Mouse (Mus musculus) testis, postnatal 14 days (tissue): ENCODE measurements around the gene Smurf2.

Experiments used
- DNase-seq: peaks from one replicate; pipeline ENCODE4 v3.0.0; 2021; ENCODE audit warnings: low spot score

The Smurf2 gene

GRCm38 (mm10) chr11:106907253-106907652 lies 13.3 kb downstream of the Smurf2 start:
- no peak for DNase-seq

DNA sequence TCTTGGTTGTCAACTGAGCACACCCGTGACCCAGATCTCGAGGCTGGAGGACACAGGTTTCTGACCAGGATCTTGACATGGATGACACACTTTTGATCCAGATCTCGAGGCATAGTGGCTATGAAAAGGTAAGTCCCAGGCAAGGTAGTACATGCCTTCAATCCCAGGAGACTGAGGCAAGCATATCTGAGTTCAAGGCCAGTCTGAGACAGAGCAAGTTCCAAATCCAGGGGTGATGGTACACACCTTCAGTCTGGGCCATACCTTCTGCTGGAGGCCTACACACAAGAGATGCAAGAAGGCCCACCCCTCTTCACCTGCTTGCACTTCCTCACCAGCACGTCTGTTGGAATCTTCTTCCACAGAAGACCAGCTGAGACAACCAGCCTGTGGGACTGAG lies 14.8 kb downstream of the Smurf2 start:
- no peak for DNase-seq

- no peak for DNase-seq
These were observed 20.7 kb downstream of the Smurf2 start for GRCm38 (mm10) chr11:106899804-106900203.

DNA sequence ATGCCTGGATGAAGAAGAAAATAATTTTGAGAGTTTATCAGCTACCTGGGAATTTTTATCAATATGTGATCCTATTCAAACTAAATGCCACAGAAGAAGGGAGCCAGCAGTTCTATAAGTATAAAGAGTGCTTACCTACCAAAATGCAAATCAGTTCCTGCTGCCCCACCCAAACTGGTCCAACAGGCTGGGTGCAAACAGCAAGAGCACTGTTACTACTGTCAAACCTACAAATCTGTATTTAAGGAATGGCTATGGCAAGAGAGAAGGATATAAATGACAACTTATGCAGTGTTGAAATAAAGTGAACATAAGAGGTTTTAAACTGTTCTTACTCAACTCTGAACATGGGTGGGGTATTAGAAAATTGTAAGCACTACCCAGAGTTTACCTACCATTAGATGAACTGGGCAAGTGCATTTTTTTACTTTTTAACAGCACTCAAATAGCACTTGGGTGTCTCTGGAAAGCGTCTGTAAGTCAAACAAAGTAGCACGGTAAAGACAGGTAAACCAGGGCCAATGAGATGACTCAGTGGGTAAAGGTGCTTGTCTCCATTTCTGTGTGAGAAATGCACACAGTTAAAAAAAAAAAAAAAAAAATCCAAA lies 23.9 kb downstream of the Smurf2 start:
- no peak for DNase-seq

GRCm38 (mm10) chr11:106883656-106884055 lies 36.9 kb downstream of the Smurf2 start:
- DNase-seq, result no peak

DNA sequence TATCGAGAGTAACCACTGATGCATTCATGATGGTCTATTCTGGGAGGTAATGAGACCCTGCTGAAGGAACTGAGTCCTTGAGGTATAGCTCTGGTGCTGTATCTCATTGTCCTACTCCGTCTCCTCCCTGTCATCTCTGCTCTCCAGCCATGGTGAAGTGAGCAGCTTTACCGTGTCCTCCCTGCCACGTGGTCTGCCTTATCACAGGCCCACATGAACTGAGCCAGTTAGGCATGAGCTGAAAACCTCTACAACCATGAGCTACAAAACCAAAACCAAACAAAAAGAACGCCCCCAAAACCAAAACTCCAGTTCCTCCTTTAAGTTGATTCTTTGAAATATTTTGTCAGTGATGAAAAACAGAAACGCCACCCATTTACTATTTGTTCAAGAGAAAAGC lies 47.9 kb downstream of the Smurf2 start:
- DNase-seq, result no peak

DNA sequence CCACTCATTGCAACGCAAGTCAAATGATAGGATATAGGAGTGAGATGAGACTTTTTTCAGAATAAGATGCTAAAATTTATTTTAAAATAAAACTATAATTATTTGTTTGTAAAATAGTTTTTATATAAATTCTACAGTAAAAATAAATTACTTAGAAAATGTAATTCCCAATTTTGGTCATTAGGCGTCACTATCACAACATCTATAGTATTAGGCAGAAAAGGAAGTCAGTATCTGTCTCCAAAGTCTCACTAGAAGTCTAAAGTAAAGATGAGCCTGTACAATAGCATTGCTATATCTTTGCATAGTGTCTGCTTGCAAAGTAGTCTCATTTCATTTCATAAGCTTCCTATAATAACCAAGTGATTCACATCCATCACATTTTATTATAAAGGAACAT lies 69.1 kb downstream of the Smurf2 start:
- DNase-seq, result no peak

DNA sequence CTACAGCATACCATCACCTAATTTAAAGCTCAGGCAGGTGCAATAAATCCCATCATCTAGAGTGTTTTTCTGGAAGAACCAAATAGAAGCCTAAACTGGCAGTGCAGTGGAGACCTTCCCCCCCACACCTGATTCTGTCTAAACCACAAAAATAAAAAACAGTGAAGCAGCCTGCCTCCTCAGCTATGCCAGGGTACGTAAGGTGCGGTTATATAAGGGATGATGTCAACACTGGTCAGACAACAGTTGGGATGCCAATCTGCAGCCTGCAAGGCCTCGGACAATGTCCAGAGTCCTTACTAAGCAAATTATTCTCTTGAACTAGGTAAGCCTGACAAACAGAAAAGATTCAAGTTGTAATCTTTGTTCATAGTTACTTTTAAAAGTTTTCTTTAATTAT lies 78.5 kb downstream of the Smurf2 start:
- no peak for DNase-seq

DNA sequence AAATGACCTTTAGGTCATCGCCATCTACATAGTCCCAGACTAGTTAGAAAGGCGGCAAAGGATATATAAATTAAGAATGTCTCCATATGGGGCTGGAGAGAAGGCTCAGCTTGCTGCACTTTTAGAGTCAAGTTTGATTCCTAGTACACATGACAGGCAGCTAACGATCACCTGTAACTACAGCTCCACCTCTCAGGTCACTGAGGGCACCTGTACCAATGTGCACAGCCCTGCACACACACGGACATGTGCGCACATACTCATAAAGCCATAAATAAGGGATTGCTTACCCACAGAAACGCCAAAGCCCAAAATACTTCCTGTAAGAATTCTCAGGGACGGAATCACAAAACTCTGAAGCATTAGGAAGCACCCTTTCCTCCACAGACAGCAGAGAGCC lies 92.4 kb downstream of the Smurf2 start:
- DNase-seq, result no peak

- DNase-seq, result no peak
These were observed 96.1 kb downstream of the Smurf2 start for GRCm38 (mm10) chr11:106824403-106824802.

- no peak for DNase-seq
These were observed 96.8 kb downstream of the Smurf2 start for GRCm38 (mm10) chr11:106823741-106824140.

- DNase-seq, result no peak
These were observed 97.6 kb downstream of the Smurf2 start for GRCm38 (mm10) chr11:106822911-106823310.

DNA sequence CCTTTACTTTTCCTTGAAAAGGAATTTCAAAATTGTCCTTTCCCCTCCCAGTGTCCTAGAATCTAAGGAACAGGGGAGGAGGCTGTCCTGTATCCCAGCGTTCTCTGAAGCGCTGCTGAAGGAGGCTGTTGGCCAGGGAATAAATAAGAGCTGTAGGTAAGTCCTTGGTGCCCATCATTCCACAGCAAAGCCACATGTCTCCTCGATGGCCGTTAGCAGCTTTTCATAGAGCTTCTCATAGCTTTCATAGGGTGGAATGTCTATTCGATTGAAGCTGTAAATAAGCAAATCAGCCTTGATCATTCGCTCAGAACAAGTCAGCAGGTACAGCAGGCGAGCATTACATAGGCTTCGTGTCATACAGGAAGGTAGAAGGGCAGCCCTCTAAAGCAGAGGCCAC lies 98.0 kb downstream of the Smurf2 start:
- DNase-seq, result no peak

DNA sequence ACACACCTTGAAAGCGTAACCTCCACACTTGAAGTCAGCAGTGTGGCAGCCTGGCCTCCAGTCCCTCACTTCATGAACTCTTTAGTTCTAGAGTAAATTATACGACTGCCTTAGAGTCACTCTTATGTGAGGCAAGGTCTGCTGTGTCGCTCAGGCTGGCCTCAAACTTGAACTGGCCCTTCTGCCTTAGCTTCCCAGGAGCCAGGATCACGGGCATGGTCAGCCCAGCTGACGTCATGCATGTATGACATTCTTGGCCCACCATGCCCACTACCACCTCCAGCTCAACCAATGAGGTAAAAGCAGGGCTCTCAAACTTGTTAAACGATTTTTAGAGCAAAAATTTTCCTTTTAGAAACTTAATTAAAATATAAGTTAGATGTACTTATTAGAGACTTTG lies 99.1 kb downstream of the Smurf2 start:
- DNase-seq, result no peak

DNA sequence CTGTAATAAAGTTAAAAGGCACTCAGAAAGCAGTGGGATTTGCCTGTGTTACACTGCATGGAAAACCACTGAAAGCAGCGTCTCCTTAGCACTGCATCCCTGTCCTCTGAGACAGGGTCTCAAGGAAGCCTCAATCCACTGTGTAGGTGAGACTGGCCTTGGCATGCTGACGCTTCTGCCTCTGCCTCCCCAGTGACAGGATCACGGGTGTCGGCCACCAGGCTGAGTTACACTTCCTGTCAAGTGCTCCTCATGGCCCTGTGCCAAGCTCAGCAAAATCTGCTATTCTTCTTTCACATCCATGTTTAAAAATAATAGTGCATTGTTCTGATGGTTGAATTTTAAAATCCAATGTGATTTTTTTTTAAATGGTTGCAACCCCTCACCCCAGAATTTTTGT lies 99.5 kb downstream of the Smurf2 start:
- DNase-seq, result no peak

DNA sequence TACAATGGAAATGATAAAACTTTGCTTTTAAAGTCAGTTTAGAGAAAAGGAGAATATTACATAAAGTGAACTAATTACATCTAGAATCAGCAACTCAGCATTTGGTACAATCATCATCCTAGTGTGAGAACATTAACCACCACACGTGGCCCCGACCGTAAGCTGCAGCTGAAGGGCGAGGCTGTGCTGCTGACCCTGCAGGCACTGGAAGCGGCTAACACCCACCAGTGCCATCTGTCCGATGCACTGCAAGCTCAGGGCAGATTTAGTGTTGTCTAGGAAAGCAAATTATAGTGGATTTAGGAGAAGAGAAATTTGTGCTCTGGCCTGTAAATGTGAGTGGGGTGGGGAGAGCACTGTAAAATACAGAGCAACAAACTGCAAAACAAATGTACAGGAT lies 100.3 kb downstream of the Smurf2 start:
- DNase-seq, result no peak

GRCm38 (mm10) chr11:106819595-106819994 lies 100.9 kb downstream of the Smurf2 start:
- no peak for DNase-seq

GRCm38 (mm10) chr11:106818341-106818740 lies 102.2 kb downstream of the Smurf2 start:
- no peak for DNase-seq

DNA sequence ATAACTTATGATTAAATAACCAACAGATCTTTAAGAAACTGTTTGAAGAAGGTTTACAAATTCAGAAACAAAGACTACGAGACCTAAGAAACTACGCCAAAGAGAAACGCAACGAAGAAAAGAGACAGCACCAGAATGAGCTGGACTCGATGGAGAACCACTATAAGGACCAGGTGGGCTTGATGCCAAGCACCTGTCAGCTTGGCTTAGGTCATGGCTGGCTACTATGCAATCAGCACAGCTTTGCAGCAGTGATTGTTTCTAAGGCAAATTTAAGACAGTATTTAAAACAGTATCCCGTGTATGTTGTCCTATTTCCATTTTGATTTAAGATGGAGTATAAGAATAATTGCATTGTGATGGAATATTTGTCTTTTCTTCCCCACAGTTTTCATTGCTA lies 102.7 kb downstream of the Smurf2 start:
- DNase-seq, result no peak

DNA sequence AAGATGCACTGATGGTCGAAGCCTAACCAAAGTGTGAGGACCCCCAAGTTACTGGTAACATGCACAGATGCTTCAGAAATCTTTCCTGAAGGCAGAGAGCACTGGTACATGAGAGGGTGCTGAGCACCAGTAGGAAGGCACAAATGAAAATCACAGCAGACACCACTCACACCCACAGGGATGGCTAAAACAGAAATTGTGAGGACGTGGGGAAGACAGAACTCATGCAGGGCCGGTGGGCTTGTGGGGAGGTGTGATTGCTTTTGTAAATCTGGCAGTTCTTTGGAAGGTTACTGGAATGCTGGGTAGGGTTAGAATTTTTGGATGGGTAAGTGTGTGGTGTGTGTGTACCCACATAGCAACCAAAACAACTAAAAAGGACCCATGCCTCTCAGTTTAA lies 103.4 kb downstream of the Smurf2 start:
- no peak for DNase-seq

DNA sequence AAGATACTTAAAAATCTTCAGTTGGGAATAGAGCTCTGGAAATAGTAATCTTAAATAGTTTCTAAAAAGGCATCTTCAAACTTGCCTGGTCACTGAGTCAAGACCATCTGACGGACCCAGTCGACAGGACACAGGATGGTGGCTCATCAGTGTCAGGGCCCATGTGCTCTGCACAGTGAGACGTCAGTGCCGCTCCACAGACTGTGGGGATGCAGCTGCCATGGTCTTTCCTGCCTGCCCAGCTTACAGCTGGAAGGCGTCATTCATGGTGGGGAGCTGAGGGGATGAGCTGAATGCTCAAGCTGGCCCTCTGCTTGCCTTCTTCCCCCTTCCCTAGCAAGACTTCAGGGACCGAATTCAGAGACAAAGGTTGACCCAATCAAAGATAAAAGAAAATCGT lies 104.2 kb downstream of the Smurf2 start:
- DNase-seq, result no peak

DNA sequence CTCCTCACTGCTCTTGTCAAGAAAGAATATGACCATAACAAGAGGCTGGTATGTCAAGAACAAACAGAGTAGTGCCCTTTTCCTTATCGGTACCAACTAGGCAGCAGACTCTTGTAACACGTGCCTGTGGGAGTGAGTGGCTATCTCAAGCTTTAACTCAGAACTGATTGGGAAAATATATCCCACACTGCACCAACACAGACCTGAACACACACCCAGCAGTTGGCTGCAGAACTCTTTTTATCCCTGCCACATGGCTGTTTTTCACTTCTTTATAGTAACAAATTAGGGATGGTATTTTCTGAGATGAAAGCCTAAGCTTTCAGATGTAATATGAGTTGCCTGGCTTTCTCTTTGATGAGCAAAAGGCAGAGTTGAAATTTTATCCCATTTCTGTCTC lies 104.8 kb downstream of the Smurf2 start:
- DNase-seq, result no peak

- DNase-seq, result no peak
These were observed 105.2 kb downstream of the Smurf2 start for GRCm38 (mm10) chr11:106815331-106815730.

DNA sequence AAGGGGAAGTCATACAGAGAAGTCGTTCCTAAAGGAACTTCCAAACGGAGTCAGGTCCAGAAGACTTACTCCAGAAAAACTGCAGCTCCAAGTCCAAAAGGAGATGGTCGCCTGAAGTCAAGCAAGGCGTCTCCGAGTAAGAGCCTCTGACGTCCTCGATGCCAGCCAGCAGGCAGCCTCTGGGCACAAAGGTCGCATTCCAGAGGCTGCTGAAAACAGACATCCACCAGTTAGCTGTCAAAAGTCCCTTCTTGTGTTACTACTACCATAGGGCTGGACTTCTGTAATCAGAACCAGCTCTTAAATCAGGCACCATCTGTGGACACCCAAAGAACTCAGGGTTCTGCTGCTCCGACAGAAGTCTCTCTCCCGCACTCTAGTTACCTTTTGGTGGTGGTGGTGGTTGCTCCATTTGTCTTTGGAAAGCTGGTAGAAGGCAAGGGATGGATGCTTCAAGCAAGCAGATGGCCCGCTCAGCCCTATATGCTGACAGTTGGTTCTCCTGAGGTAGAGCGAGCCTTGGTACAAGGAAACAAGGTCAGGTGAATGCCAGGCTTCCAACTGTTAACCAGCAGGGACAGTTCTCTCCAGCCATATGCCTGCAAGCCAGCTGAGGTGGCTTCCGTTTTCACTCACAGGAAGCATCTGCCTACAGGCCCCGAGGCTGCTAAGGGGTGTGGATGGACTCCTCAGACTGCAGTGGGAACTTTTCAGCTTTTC lies 105.8 kb downstream of the Smurf2 start:
- no peak for DNase-seq
